Mouse (Mus musculus) layer of hippocampus, postnatal 10 days (tissue): ENCODE measurements around the gene Ldlrad2. TPM values are rescaled to one million over a fixed set of nuclear protein-coding genes. Genes with fewer than 3 reads are reported as not detected.

Experiments
- DNase-seq, 2 experiments: peaks; one replicate each; pipeline ENCODE4 v3.0.0; 2021; ENCODE audit warnings: low spot score in 2 of 2
- microRNA-seq, 2 experiments: library from miRNA; unstranded; fragments of <30 nt; microRNA quantifications; one replicate each; pipeline ENCODE4 v1.2.0; 2021
- total RNA-seq, 2 experiments: library from RNA; stranded (reverse); gene quantifications; 2 replicates each; pipeline ENCODE4 v1.2.3; 2021

The Ldlrad2 gene
- total RNA-seq, 2 experiments from 2014 or later: not detected

DNA sequence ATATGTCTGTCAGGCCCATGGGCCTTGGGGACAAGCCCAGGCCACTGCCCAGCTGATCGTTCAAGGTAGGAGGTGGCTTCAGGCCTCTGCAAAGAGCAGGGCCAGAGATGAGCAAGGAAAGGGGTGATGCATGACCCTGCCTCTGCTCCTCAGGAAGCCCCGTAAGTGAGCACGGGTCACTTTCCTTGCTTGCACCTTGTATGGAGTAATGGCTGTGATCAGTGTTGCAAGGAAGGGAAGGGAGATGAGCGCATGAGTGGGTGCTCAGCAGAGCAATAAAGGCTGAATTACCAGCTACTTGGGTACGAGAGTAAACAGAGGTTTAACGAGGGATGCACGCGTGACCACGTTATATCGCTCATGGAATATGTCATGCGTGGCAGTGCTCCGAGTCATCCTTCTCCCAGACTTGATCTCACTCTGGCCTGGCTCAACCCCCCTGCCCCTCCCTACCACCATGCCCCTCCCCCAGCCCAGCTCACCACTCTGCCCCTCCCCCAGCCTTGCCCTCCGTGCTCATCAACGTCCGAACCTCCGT, 17.6 kb downstream of the Ldlrad2 start:
- no peak for DNase-seq

DNA sequence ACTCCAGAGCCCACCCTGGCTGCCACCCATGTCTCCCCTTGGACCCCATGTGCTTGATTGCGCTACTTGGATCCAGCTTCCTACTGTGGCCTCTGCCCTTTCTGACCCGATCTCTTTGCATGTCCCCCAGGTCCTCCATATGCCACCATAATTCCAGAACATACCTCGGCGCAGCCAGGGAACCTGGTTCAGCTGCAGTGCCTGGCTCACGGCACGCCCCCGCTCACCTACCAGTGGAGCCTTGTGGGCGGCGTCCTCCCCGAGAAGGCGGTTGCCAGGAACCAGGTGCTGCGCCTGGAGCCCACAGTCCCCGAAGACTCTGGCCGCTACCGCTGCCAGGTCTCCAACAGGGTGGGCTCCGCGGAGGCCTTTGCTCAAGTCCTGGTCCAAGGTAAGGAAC, 20.9 kb downstream of the Ldlrad2 start:
- no peak for DNase-seq

DNA sequence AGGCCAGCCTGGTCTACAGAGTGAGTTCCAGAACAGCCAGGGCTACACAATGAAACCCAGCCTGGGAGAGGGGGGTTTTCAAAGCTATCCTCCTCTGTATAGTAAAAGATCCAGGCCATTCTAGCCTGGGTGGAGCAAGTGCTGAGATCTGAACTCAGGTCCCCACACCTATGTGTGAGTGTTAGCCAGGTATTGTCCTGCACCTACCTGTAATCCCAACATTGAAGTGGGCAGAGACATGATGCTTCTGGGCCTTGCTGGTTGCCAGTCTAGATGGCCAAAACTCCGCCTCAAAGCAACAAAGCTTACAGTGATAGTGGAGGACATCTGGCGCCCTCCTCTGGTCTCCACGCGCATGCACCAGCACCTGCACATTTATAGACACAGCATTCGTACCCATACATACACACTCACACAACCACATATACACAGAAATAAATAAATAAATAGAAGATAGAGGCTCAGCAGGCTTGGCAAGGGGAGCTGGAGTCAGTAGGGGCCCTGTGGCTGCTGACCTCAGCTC, 28.3 kb downstream of the Ldlrad2 start:
- peak; percentile 44 for DNase-seq

DNA sequence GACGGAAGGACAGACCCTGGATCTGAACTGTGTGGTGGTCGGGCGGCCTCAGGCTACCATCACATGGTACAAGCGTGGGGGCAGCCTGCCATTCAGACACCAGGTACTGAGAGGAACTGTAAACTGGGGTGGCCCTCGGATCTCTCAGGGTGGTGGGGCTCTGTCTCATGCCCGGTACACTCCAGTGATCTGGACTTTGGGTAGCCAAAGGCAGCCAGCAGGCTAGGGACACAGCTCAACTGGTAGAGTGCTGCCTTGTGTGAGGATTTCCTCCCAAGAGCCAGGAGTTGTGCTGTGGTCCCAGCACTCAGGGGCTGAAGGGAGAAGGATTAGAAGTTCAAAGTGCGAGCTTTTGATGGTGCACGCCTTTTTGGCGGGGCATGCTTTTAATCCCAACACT, 28.8 kb downstream of the Ldlrad2 start:
- DNase-seq: no peak

DNA sequence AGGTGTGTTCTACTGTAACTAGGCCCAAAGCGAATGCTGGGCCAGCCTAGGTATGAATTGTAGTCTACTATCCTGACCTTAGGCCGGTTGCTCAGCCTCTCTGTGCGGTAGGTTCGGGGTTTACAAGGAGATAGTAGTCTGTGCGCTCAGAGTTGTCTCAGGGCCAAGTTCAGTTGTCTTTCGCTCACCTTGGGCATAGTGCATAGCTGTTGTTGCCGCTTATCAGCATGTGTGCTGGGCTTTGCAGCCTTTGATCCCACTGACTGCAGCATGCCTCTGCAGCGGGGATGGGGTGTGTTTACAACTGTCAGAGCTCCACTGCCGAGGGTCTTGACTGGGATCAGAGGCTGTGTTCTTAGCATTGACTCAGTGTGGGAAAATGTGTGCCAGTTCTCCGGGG, 31.4 kb downstream of the Ldlrad2 start:
- no peak for DNase-seq

DNA sequence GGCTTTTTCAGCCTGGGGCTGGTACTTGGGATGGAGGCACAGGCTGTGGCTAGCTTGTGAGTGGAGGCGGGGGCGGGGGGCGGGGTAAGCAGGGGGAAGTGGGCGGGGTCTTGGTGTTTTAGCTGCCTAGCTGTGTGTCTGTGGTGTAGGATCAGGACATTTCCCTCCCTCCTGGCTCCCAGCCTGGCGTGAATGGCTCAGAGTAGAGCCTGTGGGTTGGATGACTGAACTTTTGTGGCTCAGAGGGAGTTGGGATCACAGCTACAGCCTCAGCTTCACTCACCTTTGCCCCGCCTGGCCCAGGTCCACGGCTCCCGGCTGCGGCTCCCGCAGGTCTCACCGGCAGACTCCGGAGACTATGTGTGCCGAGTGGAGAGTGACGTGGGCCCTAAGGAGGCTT, 34.0 kb downstream of the Ldlrad2 start:
- no peak for DNase-seq

DNA sequence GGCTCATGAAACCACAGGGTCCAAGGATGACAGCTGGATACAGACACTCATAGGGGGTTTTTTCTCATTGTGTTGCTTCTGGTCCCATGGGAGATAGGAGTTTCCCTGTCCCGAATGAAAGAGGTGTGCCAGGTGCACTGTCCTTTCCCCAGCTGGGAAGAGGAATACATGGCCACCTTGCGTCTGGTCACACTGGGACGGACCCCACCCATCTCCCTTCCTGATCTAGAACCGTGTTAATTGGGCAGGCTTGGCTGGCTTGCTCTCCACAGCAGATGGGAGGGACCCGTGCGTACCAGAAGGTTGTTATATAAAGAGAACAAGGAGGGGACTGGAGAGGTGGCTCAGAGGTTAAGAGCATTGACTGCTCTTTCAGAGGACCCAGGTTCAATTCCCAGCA, 46.5 kb downstream of the Ldlrad2 start:
- DNase-seq: no peak

DNA sequence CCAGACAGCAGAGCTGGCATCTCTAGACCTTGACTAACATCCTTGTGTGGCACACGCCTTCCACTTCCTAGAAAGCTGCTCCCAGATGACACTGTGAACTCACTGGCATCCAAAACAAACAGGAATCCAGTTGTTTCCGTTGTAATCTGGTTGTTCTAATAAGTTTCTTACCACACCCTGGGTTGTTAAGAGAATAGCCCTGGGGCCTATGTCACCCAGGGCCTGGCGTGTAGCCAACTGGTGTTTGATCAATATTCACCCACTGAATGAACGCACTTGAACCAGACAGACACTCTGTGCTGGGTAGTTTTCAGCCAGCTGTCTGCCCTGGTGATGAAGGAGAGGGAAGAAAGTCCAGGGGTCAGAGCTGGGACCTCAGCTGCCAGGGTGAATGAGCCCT, 47.0 kb downstream of the Ldlrad2 start:
- no peak for DNase-seq

DNA sequence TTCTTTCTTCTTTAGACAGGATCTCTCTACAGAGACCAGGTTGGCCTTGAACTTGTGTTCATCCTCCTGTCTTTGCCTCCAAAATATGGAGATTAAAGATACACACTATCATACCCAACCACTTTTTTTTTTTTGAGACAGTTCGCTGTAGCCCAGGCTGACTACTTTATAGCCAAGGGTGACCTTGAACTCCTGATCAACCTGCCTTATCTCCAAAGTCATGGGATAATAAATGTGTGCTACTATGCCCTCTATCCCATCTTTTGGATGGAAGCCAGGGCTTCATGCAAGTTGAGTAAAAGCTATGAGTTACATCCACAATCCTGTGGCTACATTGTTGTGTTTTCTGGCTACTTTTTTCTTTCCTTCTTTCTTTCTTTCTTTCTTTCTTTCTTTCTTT, 48.9 kb downstream of the Ldlrad2 start:
- no peak for DNase-seq

Small RNA genes within 50 kb of the gene (microRNA-seq; reads per million reads assigned to microRNA genes)
- 0.22 to 0.39 reads per million in 2 experiments for gene Mir7018

Other genes with a start within 250 kb of the Ldlrad2 start
- 100 to 1,000 TPM; 446 to 465 TPM for gene Cdc42, start 216.8 kb downstream of the Ldlrad2 start, total RNA-seq
- gene Cela3a, start 164.8 kb downstream of the Ldlrad2 start, total RNA-seq: not detected
- not detected for gene Cela3b, start 144.0 kb downstream of the Ldlrad2 start, total RNA-seq
- gene 1700013G24Rik, start 121.3 kb downstream of the Ldlrad2 start, total RNA-seq: not detected
- 10 to 100 TPM; 13.7 to 14.8 TPM for gene Hspg2, start 105.8 kb downstream of the Ldlrad2 start, total RNA-seq
- 100 to 1,000 TPM; 135 to 136 TPM for gene Usp48, start 19.2 kb upstream of the Ldlrad2 start, total RNA-seq
- gene Rap1gap, start 90.2 kb upstream of the Ldlrad2 start, total RNA-seq: 100 to 1,000 TPM; 206 to 220 TPM
- gene Alpl, start 221.8 kb upstream of the Ldlrad2 start, total RNA-seq: 1 to 10 TPM; 6.0 to 7.4 TPM